Mouse (Mus musculus): ENCODE measurements around the gene Hs1bp3.

DNA sequence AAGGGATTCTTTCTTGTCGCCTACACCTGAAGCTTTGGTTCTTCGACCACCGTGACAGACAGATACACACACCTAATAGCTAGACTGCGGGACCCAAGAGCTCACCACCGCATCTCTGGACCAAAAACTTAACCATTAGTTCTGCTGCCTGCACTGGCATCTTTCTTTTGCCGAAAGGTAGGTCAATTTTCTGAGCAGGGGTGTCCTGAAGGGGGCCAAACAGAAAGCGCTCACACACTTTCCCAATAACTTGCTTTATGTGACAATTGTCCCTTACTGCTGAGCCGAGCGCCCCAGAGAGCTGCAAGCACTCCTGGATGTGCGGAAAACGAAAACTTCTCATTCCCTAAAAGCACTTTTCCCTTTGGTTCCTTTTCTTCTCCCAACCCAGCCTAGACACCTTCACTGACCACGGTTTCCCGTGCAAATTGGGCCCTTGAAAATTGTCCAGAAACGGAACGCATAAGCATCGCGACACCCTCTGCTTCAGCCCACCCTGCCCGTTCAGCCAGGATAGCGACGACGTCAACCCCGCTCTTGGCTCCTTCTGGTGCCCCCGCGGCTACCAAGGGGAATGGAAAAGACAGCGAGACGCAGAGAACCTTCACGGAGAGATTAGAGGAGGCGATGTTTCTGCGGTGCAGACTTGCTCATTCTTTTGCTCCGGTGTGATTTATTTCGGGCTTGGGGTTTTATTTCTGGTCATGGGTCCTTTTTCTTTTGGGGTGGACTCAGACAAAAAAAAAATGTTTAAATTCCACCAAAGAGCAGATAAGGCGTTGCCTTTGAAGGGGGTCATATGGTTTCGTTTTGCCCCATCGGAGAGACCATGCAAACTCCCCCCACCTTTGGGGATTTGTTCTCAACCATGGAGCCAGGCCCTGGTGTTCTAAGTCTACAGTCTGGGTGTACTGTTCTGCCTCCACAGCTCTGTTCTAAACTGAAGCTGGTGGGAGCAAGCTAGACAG, 13.8 kb upstream of the Hs1bp3 start:
- TF ChIP-seq CTCF (IDR thresholded peaks at IDR 0.05; ENCODE audit: low read depth) (no peak), EP300 (IDR thresholded peaks at IDR 0.05; ENCODE audit: low read depth) (no peak)

Data from liver, embryonic 14.5 days (tissue).